Mouse (Mus musculus): ENCODE results near the gene Rbl1. TPM values are rescaled to one million over a fixed set of nuclear protein-coding genes. Genes with fewer than 3 reads are reported as not detected.
"Not testable (repeated sequence)": the region's sequence is repeated elsewhere in the genome, so short reads cannot be mapped to it uniquely, and the experiment has no call there.

Gene Rbl1
- polyA plus RNA-seq, 1 experiment from 2014 or later: 12.0 TPM

- Histone ChIP-seq H3K4me2 (replicated peaks) (no peak overlapping the region), H3K27me3 (no peaks in the 10 kb centered on the region), H3K4me1 (no peaks in the 10 kb centered on the region), H3K9me3 (no peaks in the 10 kb centered on the region), H3K4me3 (no peak overlapping the region), H3K36me3 (peaks cover 30% of the 10 kb centered on the region), H3K27ac (replicated peaks) (no peak overlapping the region), H3K9ac (replicated peaks) (no peak overlapping the region)
- no peak for ATAC-seq (replicated peaks)
- WGBS: 94% methylated on average over 12 of the region's 12 CpGs
Observed at GRCm38 (mm10) chr2:157166371-157167080, 37.8 kb downstream of the Rbl1 start.

- ATAC-seq (replicated peaks); H3K27me3 ChIP-seq; H3K4me2 ChIP-seq (replicated peaks); H3K9ac ChIP-seq (replicated peaks); H3K4me1 ChIP-seq; H3K27ac ChIP-seq (replicated peaks); H3K4me3 ChIP-seq; H3K9me3 ChIP-seq: not testable (repeated sequence)
- H3K36me3 ChIP-seq: peaks cover 36% of the 10 kb centered on the region
Observed at GRCm38 (mm10) chr2:157165312-157166224, 38.8 kb downstream of the Rbl1 start.

GRCm38 (mm10) chr2:157164101-157164500 is 40.2 kb downstream of the Rbl1 start:
- H3K9ac ChIP-seq (replicated peaks): no peak overlapping the region
- peaks cover 38% of the 10 kb centered on the region for H3K36me3 ChIP-seq
- no peak overlapping the region for H3K4me2 ChIP-seq (replicated peaks)
- no peak for ATAC-seq (replicated peaks)
- H3K4me1 ChIP-seq: no peaks in the 10 kb centered on the region
- WGBS: 98% methylated on average over 2 of the region's 2 CpGs
- no peak overlapping the region for H3K27ac ChIP-seq (replicated peaks)
- no peak overlapping the region for H3K4me3 ChIP-seq
- no peaks in the 10 kb centered on the region for H3K9me3 ChIP-seq
- no peaks in the 10 kb centered on the region for H3K27me3 ChIP-seq

- no peak overlapping the region for H3K27ac ChIP-seq (replicated peaks)
- H3K9ac ChIP-seq (replicated peaks): no peak overlapping the region
- no peaks in the 10 kb centered on the region for H3K9me3 ChIP-seq
- no peak overlapping the region for H3K4me2 ChIP-seq (replicated peaks)
- H3K27me3 ChIP-seq: no peaks in the 10 kb centered on the region
- H3K4me3 ChIP-seq: no peak overlapping the region
- no peak for ATAC-seq (replicated peaks)
- 90% methylated on average over 1 of the region's 1 CpGs for WGBS
- peaks cover 36% of the 10 kb centered on the region for H3K36me3 ChIP-seq
- H3K4me1 ChIP-seq: no peaks in the 10 kb centered on the region
Observed at GRCm38 (mm10) chr2:157156079-157156478, 48.3 kb downstream of the Rbl1 start.

- no peak overlapping the region for H3K4me2 ChIP-seq (replicated peaks)
- peaks cover 43% of the 10 kb centered on the region for H3K36me3 ChIP-seq
- no peak overlapping the region for H3K9ac ChIP-seq (replicated peaks)
- no peak for ATAC-seq (replicated peaks)
- H3K4me1 ChIP-seq: no peaks in the 10 kb centered on the region
- no peaks in the 10 kb centered on the region for H3K9me3 ChIP-seq
- WGBS: 83% methylated on average over 2 of the region's 2 CpGs
- no peak overlapping the region for H3K4me3 ChIP-seq
- no peak overlapping the region for H3K27ac ChIP-seq (replicated peaks)
- no peaks in the 10 kb centered on the region for H3K27me3 ChIP-seq
Observed at GRCm38 (mm10) chr2:157153235-157153634, 51.1 kb downstream of the Rbl1 start.

GRCm38 (mm10) chr2:157148417-157148816 is 55.9 kb downstream of the Rbl1 start:
- H3K4me2 ChIP-seq (replicated peaks): no peak overlapping the region
- 98% methylated on average over 5 of the region's 5 CpGs for WGBS
- H3K4me1 ChIP-seq: no peaks in the 10 kb centered on the region
- no peak for ATAC-seq (replicated peaks)
- H3K9ac ChIP-seq (replicated peaks): no peak overlapping the region
- H3K27ac ChIP-seq (replicated peaks): no peak overlapping the region
- H3K4me3 ChIP-seq: no peak overlapping the region
- no peaks in the 10 kb centered on the region for H3K27me3 ChIP-seq
- H3K9me3 ChIP-seq: no peaks in the 10 kb centered on the region
- peaks cover 43% of the 10 kb centered on the region for H3K36me3 ChIP-seq

GRCm38 (mm10) chr2:157147397-157148020 is 56.8 kb downstream of the Rbl1 start:
- Histone ChIP-seq H3K27ac (replicated peaks) (no peak overlapping the region), H3K27me3 (no peaks in the 10 kb centered on the region), H3K9me3 (no peaks in the 10 kb centered on the region), H3K9ac (replicated peaks) (no peak overlapping the region), H3K4me1 (no peaks in the 10 kb centered on the region), H3K4me2 (replicated peaks) (no peak overlapping the region), H3K36me3 (peaks cover 41% of the 10 kb centered on the region), H3K4me3 (no peak overlapping the region)
- no peak for ATAC-seq (replicated peaks)
- WGBS: 97% methylated on average over 9 of the region's 9 CpGs

GRCm38 (mm10) chr2:157145173-157145572 is 59.2 kb downstream of the Rbl1 start:
- no peak for ATAC-seq (replicated peaks)
- H3K27ac ChIP-seq (replicated peaks): no peak overlapping the region
- peaks cover 31% of the 10 kb centered on the region for H3K36me3 ChIP-seq
- no peak overlapping the region for H3K4me2 ChIP-seq (replicated peaks)
- 95% methylated on average over 1 of the region's 1 CpGs for WGBS
- H3K4me1 ChIP-seq: no peaks in the 10 kb centered on the region
- H3K9ac ChIP-seq (replicated peaks): no peak overlapping the region
- no peaks in the 10 kb centered on the region for H3K27me3 ChIP-seq
- no peaks in the 10 kb centered on the region for H3K9me3 ChIP-seq
- no peak overlapping the region for H3K4me3 ChIP-seq

- Histone ChIP-seq H3K36me3 (peaks cover 21% of the 10 kb centered on the region; the same call in 1 of the 2 replicates), H3K4me1 (no peaks in the 10 kb centered on the region), H3K9ac (replicated peaks) (no peak overlapping the region), H3K9me3 (no peaks in the 10 kb centered on the region), H3K4me3 (no peak overlapping the region), H3K27me3 (no peaks in the 10 kb centered on the region), H3K27ac (replicated peaks) (no peak overlapping the region), H3K4me2 (replicated peaks) (no peak overlapping the region)
- 58% methylated on average over 5 of the region's 5 CpGs for WGBS
- ATAC-seq (replicated peaks): no peak
Observed at GRCm38 (mm10) chr2:157144132-157144531, 60.2 kb downstream of the Rbl1 start.

GRCm38 (mm10) chr2:157141962-157142361 is 62.4 kb downstream of the Rbl1 start:
- Histone ChIP-seq H3K9me3 (no peaks in the 10 kb centered on the region), H3K27ac (replicated peaks) (no peak overlapping the region), H3K4me3 (no peak overlapping the region), H3K27me3 (no peaks in the 10 kb centered on the region), H3K4me1 (no peaks in the 10 kb centered on the region), H3K36me3 (peaks cover 7% of the 10 kb centered on the region; the same call in 1 of the 2 replicates), H3K9ac (replicated peaks) (no peak overlapping the region), H3K4me2 (replicated peaks) (no peak overlapping the region)
- ATAC-seq (replicated peaks): no peak
- WGBS: 91% methylated on average over 4 of the region's 4 CpGs

GRCm38 (mm10) chr2:157139251-157139802 is 65.0 kb downstream of the Rbl1 start:
- Histone ChIP-seq H3K27me3 (no peaks in the 10 kb centered on the region), H3K9me3 (no peaks in the 10 kb centered on the region), H3K4me1 (peaks cover 7% of the 10 kb centered on the region), H3K4me3 (no peak overlapping the region), H3K36me3 (no peaks in the 10 kb centered on the region), H3K27ac (replicated peaks) (no peak overlapping the region), H3K9ac (replicated peaks) (no peak overlapping the region), H3K4me2 (replicated peaks) (no peak overlapping the region)
- no peak for ATAC-seq (replicated peaks)
- WGBS: 94% methylated on average over 5 of the region's 5 CpGs

- H3K9me3 ChIP-seq: no peaks in the 10 kb centered on the region
- H3K27ac ChIP-seq (replicated peaks): no peak overlapping the region
- 81% methylated on average over 5 of the region's 5 CpGs for WGBS
Observed at GRCm38 (mm10) chr2:157138808-157139207, 65.5 kb downstream of the Rbl1 start.

More at GRCm38 (mm10) chr2:157138808-157139207, 65.5 kb downstream of the Rbl1 start:
- ATAC-seq (replicated peaks): no peak
- Histone ChIP-seq H3K4me2 (replicated peaks) (no peak overlapping the region), H3K27me3 (no peaks in the 10 kb centered on the region), H3K4me1 (peaks cover 11% of the 10 kb centered on the region), H3K36me3 (no peaks in the 10 kb centered on the region), H3K9ac (replicated peaks) (no peak overlapping the region), H3K4me3 (no peak overlapping the region)
